Mouse (Mus musculus) CH12F3 (cell line): ENCODE data around the gene Mphosph9.
"Not testable (repeated sequence)": the region's sequence is repeated elsewhere in the genome, so short reads cannot be mapped to it uniquely, and the experiment has no call there.

Experiments used
- in situ Hi-C: fragments of 300-500 bp; cut with MboI; formaldehyde crosslinking; loops from 2 replicates; pipeline ENCODE4 v1.14.3; 2020; ENCODE audit warnings: low sequenced_read_pairs

Mphosph9 gene

GRCm38 (mm10) chr5:124327510-124328364, at the start of gene Mphosph9, which contains the start of gene 2810006K23Rik:
Mphosph9 (minus strand) TSS chr5:124327972.
2810006K23Rik (plus strand) TSS chr5:124328089.
- in situ Hi-C loops: no loop called here

DNA sequence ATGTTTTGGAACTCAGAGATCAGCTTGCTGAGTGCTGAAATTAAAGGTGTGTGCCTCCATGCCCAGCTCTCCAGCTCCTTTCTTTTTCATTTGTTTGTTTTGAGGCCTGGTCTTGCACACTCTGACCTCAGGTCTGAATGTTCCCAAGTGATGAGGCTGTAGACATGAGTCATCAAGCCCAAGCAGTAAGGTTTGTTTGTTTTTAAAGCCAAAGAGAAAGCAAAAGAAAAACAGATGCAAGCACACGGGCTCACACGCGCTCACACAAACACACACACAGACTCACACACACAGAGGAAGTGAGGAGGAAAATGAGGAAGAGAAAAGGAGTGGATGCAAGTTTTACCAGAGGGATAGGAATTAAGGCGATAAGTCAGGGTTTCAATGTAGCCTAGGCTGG, 49.4 kb upstream of the Mphosph9 start:
- in situ Hi-C loops: no loop called here

- in situ Hi-C loops: no loop called here
Measured at GRCm38 (mm10) chr5:124376401-124376800, 48.6 kb upstream of the Mphosph9 start.

GRCm38 (mm10) chr5:124374298-124374697, 46.5 kb upstream of the Mphosph9 start:
- in situ Hi-C loops: no loop called here

DNA sequence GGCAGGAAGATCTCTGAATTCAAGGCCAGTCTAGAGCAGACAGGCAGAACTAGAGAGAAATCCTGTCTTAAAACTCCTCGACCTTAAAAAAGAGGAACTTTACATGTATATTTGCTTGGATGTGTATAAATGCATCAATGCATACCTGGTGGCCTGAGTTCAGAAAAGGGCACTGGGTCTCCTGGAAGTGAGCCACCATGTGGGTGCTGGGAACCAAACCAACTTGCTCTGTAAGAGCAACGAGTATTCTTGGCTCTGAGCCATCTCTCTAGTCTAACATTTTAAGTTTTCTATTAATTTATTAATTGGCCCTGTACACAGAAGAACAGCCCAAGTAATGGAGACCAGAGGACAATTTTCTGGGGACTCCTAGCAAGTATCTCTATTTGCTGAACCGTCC, 38.9 kb upstream of the Mphosph9 start:
- in situ Hi-C loops: no loop called here

- in situ Hi-C loops: no loop called here
Measured at GRCm38 (mm10) chr5:124365754-124366153, 38.0 kb upstream of the Mphosph9 start.

GRCm38 (mm10) chr5:124364173-124364918, 36.6 kb upstream of the Mphosph9 start:
- in situ Hi-C loops: no loop called here

GRCm38 (mm10) chr5:124362982-124363381, 35.2 kb upstream of the Mphosph9 start, which contains the start of gene Cdk2ap1:
Cdk2ap1 (minus strand) TSS chr5:124363082.
- in situ Hi-C loops: not testable (repeated sequence)

GRCm38 (mm10) chr5:124359641-124360040, 31.9 kb upstream of the Mphosph9 start:
- in situ Hi-C loops: no loop called here

DNA sequence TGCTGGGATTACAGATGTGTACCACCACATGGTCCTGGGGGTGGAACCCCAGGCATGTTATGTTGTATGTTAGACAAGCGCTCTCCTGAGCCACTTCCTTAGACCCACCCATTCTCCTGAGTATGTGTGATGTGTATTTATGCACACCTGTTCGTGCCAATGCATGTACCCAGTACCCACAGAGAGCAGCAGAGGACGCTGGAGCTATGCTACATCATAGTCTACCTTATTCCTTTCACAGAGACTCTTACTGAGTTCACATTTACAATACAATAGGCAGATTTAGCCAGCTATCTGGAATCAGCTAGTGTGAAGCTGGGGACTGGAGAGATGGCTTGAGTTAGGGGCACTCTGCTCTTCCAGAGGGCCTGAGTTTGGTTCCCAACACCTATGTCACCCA, 28.9 kb upstream of the Mphosph9 start:
- in situ Hi-C loops: no loop called here

- in situ Hi-C loops: no loop called here
Measured at GRCm38 (mm10) chr5:124355425-124355959, 27.7 kb upstream of the Mphosph9 start.

- in situ Hi-C loops: no loop called here
Measured at GRCm38 (mm10) chr5:124354574-124355424, 27.0 kb upstream of the Mphosph9 start.

- in situ Hi-C loops: no loop called here
Measured at GRCm38 (mm10) chr5:124353726-124354547, 26.2 kb upstream of the Mphosph9 start.

- in situ Hi-C loops: no loop called here
Measured at GRCm38 (mm10) chr5:124353011-124353725, 25.4 kb upstream of the Mphosph9 start.

DNA sequence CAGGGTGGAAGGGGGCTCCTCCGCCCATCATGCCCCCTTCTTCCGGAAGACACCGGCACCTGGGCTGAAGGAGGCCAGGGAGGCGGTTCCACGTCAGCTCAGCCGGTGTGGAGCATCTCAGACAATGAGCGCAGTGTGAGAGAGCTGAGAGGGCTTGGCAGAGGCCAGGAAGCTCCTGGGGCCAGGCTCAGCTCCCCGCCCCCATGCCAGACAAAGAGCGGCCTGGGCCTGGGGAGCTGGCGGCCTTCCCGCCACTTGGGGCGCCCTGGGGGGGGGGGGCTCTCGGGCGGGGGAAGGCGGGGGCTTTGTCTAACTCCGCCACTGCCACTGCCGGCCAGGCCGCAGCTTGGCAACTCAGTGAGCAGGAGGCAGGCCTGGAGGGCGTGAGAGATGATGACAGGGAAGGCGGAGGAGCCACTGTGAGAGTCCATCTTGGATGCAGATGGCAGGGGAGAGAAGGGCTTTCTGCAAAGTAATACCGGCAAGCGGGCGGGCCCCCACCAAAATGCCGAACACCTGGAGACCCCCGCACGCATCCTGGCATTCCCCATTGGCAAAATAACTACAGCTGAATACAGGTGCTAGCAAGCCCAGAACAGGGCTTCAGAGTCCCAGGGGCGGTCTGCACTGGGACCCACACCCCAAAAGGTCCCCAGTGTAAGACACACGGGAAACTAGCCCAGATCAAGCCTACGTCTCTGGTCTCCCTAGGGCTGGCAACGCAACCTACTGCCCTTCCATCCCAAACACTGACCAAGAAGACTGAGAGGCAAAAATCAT, 24.6 kb upstream of the Mphosph9 start:
- in situ Hi-C loops: no loop called here

DNA sequence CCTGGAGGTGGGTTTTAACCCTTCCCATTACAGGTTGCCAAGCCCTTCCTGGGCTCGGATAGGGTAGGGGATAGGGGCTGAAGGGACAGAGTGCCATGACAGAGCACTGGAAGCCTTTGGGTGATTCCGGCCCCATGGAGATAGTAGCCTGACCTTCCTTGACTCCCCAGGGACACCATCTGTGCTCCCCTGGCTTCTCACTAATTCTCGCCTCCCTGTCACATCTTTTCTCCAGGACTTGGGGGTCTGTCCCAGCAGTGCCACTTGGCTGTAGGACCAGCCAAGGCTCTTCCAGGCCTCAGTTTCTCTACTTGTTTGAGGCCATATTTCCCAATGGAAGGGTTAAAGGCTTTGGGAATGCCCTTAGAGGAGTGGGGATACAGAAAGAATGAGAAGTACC, 23.8 kb upstream of the Mphosph9 start:
- in situ Hi-C loops: no loop called here

- in situ Hi-C loops: no loop called here
Measured at GRCm38 (mm10) chr5:124351111-124351560, 23.4 kb upstream of the Mphosph9 start.

DNA sequence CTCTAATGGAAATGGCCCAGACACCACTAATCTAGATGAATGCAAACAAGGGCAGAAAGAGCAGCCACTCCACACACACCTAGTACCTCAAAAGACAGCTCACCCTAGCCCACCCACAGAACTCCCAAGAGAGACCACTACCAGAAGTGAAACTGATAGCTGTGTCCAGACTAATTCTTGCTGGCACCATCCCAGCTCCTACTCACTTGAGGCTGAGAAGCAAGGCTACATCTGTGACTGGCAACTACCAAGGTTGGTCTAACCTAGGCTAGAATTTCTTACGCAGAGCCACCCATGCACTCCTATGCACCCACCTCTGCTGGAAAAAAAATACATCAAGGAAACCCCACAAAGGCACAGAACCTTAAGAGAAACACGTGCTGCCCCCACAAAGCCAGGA, 22.6 kb upstream of the Mphosph9 start:
- in situ Hi-C loops: no loop called here
